Mouse (Mus musculus): ENCODE measurements at regions not wholly inside any gene's neighbourhood (a gene's known extent, or its start where the extent isn't known, plus 50 kb on each side); places are given as distances from the start of the nearest gene placed in this dataset.
"Not testable (repeated sequence)": the region's sequence is repeated elsewhere in the genome, so short reads cannot be mapped to it uniquely, and the experiment has no call there.

- DNase-seq (ENCODE audit: low spot score): peak; percentile 22
Measured at GRCm38 (mm10) chr5:97330074-97330473, 62.1 kb downstream of the Naa11 start.

DNA sequence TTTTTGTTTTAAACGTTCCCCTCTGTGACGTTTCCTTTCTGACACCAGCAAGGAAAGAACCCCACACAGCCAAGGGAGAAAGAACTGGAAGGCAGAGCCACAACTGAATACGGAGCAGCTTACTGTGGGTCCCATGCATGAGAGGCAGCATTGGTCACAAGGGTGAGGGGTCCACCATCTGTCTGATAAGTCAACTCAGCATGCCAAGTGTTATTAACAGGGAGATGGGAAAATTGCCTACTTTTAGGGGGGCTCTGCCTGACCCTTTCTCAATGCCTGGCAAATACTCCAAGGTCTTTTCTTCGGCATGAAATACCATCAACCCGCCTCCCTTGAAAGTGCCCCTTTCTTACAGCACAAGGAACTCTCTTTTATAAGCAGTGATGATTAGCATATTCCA is 66.3 kb downstream of the Naa11 start:
- no peak for DNase-seq (ENCODE audit: low spot score)

GRCm38 (mm10) chr5:97323873-97324272 is 68.3 kb downstream of the Naa11 start:
- no peak for DNase-seq (ENCODE audit: low spot score)

GRCm38 (mm10) chr5:97319816-97320487 is 72.2 kb downstream of the Naa11 start:
- no peak for DNase-seq (ENCODE audit: low spot score)

- no peak for DNase-seq (ENCODE audit: low spot score)
Measured at GRCm38 (mm10) chr5:97306902-97307301, 85.3 kb downstream of the Naa11 start.

GRCm38 (mm10) chr5:97304921-97305320 is 87.3 kb downstream of the Naa11 start:
- no peak for DNase-seq (ENCODE audit: low spot score)

DNA sequence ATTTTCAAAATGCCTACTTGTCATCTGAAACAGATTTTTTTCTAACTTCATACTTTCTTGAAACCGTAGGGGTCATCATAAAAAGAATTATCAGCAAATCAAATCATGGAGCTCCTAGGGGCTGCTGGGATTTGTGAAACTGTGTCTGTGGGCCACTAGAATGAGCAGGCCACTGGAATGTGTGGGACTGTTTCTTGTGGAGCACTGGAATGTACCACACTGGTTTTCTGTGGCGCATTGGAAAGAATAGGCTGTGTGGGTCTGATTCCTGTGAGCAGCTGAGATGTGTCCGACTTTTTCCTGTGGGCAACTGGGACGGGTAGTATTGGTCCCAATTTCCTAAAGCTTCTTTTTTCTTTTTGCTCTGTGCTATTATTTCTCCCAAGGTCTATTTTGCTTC is 90.6 kb downstream of the Naa11 start:
- no peak for DNase-seq (ENCODE audit: low spot score)

- DNase-seq (ENCODE audit: low spot score): peak; percentile 29
Measured at GRCm38 (mm10) chr5:97300861-97301260, 91.3 kb downstream of the Naa11 start.

- DNase-seq (ENCODE audit: low spot score): no peak
Measured at GRCm38 (mm10) chr5:97300114-97300840, 91.9 kb downstream of the Naa11 start.

GRCm38 (mm10) chr5:97299631-97300030 is 92.5 kb downstream of the Naa11 start:
- no peak for DNase-seq (ENCODE audit: low spot score)

DNA sequence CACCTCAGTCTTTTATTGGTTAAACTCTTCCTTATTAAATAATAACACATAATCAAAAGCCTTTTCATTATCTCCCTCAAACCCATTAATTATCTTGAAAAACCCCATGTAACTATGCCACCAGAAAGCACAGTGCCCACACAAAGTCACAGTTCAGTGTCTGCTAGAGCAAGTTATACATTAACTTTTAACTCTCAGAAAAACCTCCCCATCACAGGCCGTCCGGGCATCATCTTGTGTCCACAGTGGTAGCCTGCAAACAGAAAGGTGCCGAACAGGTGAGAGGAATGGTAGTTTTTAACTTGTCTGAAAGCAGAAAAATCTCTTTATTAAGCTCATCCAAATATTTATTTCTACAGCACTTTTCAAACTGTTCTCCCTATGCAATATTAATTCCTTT is 96.0 kb downstream of the Naa11 start:
- no peak for DNase-seq (ENCODE audit: low spot score)

GRCm38 (mm10) chr5:97290166-97290681 is 102.0 kb downstream of the Naa11 start:
- peak; percentile 45 for DNase-seq (ENCODE audit: low spot score)

DNA sequence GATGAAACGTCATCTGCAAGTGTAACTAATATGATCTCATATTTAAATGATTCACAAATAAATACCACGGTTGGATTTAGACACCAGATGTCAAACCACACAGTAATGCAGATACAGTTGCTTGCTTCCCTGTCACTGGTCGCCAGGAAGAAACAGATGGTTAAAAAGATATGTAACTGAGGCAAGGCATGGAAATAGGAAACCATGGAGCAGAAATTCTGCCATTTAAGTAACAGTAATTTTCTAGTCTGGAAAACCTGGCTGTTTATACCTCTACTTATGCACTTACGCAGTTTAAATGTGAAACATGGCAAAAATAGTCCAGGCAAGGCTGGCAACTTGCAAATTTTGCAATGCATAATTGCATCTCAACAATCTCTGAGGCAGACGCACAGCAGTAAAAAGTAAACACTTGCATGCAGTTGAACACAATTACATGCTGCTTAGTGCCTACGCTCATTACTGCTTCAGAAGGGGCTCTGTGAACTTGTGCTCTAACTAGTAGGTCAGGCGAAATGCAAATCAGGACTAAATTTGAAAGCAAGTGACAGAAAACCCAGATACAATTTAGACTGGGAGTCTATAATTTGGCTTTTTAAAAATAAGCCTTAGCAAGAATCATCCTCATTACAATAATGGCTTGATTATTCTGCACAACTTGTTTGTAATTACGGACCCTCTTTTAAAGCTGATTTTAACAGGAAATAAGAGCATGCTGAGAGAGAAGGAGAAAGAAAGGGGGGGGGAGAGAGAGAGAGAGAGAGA is 102.6 kb downstream of the Naa11 start:
- peak; percentile 17 for DNase-seq (ENCODE audit: low spot score)

- DNase-seq (ENCODE audit: low spot score): no peak
Measured at GRCm38 (mm10) chr5:97279455-97279854, 112.7 kb downstream of the Naa11 start.

GRCm38 (mm10) chr5:97277795-97278572 is 114.2 kb downstream of the Naa11 start:
- DNase-seq (ENCODE audit: low spot score): peak; percentile 82

GRCm38 (mm10) chr5:97276724-97277123 is 115.5 kb downstream of the Naa11 start:
- DNase-seq (ENCODE audit: low spot score): no peak

DNA sequence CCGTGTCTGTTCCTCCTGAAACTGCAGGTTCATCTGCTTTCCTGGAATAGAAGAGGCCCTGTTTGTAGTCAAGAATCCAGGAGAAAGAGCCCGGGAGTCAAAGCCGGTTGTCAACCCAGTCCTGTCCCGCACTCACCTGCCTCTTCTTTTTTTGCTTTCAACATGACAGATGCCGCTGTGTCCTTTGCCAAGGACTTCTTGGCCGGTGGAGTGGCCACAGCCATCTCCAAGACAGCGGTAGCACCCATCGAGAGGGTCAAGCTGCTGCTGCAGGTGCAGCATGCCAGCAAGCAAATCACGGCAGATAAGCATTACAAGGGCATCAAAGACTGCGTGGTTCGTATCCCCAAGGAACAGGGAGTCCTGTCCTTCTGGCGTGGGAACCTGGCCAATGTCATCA is 127.5 kb downstream of the Naa11 start:
- not testable (repeated sequence) for DNase-seq (ENCODE audit: low spot score)

DNA sequence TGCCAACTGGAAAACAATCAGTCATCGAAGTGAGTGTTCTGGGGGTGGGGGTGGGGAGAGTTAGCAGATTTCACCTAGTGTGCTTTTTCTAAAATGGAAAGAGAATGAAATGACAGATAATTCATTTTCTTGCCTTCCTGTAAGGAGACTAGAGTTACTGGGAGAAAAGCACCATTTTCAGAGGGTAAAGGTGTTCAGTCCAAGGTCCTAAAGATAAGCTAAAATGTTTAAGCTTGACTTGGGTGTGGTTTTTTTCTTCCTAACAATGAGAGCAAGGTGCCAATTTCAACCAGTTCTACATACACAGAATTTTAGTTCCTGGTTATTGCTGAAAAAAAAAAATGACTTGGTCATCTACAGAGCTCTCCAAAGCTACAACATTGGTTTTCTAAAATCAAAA is 135.1 kb downstream of the Naa11 start:
- no peak for DNase-seq (ENCODE audit: low spot score)

GRCm38 (mm10) chr5:97256445-97257060 is 135.6 kb downstream of the Naa11 start:
- peak; percentile 54 for DNase-seq (ENCODE audit: low spot score)

DNA sequence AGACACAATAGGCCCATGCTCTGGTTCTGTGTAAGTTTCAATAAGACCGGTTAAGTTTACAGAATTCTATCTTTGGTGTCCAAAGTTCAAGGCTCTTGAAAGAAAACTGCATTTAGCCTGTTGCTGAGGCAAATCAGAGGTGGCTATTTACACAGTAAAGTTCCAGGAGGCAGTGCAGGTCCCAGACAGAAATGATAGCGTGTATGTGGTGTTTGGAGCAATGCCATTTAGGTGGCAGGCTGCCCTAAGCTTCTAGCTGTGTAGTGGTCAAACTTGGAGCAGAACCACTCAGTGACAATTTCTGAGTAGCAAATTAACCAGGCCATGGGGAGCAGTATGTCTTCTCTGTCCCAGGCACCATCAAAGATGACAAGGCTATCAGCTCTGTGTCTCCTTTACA is 125.5 kb upstream of the Paqr3 start:
- DNase-seq (ENCODE audit: low spot score): no peak

DNA sequence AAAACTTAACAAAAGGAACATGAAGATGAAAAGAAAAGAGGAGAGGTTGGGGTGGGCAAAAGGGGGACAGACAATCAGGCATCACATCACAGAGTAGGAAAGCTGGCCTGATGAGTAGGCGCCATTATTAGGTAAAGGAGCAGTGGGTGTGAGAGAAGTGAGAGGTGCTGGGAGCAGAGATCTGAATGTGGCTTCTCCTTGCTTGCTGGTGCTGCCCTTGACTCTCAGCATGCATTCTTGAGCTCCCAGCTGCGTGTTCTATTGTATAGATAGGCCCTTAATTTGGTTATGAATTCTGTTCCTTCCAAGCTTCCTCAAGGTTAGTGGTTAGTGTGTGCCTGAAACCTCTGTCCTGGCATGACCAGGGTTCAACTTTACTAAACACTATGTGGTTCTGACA is 115.0 kb upstream of the Paqr3 start:
- DNase-seq (ENCODE audit: low spot score): no peak
